Mouse (Mus musculus): ENCODE measurements at regions not wholly inside any gene's neighbourhood (a gene's known extent, or its start where the extent isn't known, plus 50 kb on each side); places are given as distances from the start of the nearest gene placed in this dataset.
A peak's percentile ranks its signal among the peaks of the same experiment; 100 is the strongest.

DNA sequence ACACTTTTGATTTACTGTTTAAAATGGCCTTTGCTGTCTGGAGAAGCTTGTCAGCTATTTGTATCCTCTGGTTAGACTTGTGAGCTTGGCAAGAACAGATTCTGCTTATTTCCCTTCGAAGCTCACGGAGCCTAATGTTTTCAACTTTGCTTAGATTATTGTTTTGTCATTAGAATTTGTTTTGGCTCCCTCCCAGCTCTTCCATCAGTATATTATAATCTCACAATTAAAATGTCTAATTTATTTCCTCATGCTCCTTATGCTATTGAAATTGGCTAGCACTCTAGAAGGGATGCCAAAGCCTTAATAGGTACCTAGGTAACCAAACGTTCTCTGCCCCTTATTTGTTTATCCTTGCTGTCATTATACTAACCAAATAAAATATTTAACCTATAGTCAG, 171.9 kb downstream of the Irx2 start:
- DNase-seq = no peak
- intact Hi-C loops (cut with DNase I) = no loop called here

DNA sequence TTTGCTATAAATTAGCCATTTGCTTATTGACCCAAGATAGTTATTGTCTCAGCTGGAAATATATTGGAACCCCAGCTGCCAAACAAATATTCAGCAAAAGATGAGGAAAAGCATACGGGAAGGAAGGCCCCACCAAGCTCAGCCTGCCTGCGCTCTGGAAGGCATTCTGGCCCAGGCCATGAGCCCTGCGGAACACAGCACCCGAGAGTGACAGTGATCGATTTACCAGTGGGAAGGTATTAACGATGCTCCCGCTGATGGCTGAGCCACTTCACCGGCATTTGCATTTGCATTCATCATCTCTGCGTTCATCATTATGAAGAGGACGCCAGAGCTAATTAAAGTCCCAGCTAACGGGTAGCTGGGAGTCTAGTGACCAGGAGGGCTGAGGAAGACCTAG, 174.8 kb downstream of the Irx2 start:
- no peak for DNase-seq
- intact Hi-C loops (cut with DNase I) = no loop called here

DNA sequence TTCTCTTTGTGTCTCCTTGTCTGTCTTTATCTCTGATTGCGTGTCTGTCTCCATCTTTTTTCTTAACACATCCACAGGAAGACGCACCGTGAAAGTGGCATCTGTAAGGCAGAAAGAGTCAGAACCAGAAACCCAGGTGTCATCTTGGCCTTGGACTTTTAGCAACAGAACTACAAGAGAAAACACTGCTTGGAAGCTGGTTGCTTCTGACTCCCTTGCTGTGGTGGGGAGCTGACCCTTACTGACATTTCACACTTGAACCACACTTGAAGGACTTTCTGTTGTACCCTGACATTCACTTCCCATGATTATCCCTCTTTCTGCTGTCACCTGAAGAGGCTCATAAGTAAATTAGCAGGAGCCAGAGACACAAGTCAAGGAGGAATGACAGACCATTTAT, 180.6 kb downstream of the Irx2 start:
- DNase-seq = no peak
- intact Hi-C loops (cut with DNase I) = no loop called here

DNA sequence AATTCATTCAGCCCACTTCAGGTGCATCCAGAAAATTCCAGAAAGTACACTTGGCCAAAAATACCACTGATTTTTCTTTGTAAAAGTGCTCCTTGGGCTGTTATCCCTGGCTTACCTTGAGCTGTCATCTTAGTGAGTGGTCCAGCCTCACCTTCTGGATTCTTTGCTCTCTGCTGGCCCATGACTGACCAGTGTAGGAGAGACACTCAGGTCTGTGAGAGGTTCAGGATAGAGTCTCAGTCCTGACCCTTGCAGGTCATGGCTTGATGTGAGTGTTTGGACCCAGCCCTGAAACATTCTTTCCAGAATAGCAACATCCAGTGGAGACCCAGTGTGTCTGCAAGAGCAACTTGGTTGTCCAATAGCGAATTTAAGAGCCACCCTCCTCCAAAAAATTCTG, 182.0 kb downstream of the Irx2 start:
- intact Hi-C loops (cut with DNase I) = no loop called here

DNA sequence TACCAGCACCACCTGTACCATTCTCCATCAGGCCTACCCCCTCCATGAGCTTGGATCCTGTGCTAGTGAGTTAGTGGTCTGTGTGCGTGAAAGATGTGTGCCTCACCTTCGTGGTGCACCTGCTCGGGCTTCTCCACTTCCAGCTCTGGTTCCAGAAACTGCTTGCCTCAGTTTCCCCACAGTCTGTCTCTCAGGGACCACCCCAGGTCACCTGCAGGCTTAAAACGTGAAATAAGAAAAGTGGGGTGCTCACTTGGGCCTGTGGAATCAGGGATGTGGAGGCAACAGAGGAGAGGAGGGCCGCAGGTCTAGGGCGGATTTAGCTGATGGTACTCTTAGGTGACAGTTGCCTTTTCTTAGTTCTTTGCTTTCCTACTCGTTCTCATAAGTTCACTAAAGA, 186.0 kb downstream of the Irx2 start:
- no peak for DNase-seq
- intact Hi-C loops (cut with DNase I) = no loop called here

More for the DNA sequence above, 182.0 kb downstream of the Irx2 start:
- DNase-seq = no peak

DNA sequence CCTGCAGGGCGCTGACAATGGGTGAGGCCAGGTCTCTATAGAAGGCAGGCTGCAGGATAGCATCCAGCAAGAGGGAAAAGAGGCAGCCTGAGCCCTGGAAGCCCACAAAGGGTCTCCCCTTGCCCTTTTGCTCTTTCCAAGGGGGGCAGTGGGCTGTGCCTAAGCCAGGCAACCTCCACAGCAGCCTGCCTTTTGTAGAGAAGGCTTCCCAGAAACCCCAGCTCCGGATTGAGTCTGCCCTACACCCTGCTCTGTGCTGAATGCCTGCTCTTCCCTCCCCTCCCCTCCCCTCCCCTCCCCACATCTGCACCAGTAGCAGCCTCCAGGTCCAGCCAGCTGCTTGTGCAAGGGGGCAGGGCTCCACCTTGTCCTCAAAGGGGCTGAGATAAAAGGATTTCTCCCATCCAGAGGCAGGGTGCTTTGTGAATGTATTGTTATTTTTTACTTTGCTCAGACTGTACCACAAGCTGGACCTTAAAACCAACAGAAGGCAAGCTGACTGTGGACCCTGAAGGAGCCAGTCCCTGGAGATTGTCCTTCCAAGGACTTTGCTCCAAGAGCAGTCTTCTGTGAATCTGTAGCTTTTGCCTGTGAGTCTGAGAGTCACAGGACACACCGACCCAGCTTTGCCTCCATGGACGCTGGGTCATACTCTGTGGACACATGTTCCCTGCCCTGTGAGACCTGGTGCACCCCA, 186.8 kb downstream of the Irx2 start:
- intact Hi-C loops (cut with DNase I) = no loop called here
- DNase-seq = no peak

DNA sequence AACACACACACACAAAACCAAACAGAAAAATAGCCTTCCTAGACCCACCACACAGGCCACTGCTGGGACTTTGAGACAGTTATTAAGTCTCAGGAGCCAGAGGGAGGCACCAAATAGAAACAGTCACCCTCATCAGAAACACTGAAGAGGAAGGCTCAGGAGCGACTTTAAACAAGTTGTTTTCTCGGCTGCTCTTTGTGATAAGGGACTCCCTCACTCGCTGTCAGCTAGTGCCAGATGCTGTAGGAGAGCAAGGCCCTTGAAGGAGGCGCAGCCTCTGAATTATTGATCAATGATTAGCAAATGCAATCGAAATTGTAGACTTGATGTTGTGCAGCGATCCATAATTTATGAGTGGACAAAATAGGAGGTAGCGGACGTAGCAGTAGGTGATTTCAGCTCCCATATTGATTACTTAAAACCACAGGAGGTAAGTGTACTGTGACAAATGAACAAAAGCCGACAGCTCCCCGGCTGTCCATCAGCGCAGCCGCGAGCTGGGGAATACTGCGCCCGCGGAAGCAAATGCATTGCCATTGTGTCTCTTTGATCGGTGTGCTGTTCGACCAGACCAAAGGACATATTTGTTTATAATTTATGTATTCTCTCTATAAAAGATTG, 187.4 kb downstream of the Irx2 start:
- intact Hi-C loops (cut with DNase I) = no loop called here
- no peak for DNase-seq

DNA sequence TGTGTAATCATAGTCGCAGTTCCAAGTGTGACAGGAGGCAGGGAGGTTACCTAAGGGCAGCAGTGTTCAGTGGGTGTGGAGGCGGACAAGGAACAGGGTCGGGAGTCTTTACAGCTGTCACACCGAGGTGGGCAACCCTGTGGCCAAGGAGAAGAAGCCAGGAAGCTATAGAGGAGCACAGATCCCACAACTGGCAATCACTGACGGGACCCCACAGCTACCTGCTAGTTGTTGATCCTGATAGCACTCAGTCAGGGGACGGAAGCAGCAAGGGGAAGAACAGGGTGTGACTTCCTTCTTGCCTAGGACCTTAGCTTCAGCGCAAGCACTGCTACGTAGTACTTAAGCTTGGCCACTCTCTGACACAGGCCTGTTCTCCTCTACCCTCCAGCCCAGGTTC, 188.2 kb downstream of the Irx2 start:
- no peak for DNase-seq
- intact Hi-C loops (cut with DNase I) = no loop called here

DNA sequence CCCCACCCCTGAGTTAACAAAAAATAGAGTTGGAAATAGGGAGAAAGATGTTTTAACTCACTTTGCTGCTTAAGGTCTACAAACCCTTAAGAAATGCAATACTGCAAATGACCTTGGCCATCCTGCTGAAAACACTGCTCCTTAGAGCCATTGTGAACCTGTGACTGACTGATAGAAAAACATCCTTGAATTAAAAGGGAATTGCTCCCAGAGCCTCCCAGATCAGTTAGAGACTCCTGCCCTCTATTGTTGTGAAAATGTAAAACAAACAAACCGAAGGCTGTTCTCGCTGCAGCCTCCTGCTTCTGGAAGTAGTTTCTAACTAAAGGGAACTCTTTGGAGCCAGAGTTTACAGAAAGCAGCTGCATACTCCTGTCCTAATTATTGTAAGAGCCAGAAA, 188.9 kb downstream of the Irx2 start:
- no peak for DNase-seq
- intact Hi-C loops (cut with DNase I) = no loop called here

DNA sequence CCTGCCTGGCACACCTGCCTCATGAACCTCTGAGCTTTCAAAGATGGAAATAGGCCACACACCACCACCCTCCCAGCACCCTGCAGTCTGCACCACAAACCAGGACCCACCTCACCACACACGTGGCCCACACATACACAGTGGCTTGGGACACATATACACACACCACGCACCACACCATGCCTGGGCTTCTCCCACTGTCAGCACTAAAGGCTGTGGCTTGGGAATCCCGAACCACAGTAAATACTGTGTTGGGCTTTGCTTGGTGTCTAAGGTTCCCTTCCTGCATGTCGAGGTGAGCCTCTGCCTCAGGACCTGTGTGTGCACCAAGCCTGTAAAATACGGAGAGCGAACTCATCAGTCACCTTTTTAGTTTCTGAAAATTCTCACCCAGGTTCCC, 189.3 kb downstream of the Irx2 start:
- intact Hi-C loops (cut with DNase I) = no loop called here
- no peak for DNase-seq

DNA sequence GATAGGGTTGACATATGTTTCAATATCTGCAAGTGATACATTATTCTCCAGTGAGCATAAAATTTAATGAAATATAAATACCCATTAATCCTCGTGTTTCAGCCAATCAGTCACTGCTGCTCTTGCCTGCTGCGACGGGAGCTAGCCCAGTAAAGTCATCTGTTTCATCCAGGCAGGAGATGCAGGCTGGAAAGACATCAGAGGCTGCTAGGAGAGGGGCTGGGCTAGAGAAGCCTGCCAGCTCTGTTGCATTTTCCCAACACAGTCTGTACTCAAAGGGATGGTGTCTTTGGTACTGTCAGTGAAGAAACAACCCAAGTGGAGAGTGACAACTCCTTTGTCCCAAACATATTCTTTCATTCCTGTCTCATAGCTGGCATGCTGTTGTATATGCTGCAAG, 198.0 kb downstream of the Irx2 start:
- no peak for DNase-seq
- intact Hi-C loops (cut with DNase I) = no loop called here

DNA sequence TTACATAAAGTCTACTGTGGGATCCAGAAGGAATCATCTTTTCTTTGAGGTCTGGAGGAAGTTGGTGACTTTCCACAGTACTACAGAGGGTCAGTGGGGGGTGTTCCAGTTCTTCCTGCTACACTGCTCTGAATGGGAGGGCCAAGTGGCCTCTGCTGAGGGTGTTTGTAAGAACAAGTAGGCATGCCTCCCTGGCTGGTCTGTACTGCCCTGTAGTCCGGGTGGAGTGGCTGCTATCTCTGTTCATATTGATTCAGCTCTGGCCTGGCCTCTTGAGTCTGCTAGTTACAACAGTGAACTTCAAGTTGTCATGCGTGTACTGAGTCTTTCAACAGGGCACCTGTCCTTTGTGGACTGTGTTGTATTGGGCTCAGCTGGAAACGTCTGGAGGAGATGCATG, 200.7 kb downstream of the Irx2 start:
- DNase-seq = no peak
- intact Hi-C loops (cut with DNase I) = no loop called here

DNA sequence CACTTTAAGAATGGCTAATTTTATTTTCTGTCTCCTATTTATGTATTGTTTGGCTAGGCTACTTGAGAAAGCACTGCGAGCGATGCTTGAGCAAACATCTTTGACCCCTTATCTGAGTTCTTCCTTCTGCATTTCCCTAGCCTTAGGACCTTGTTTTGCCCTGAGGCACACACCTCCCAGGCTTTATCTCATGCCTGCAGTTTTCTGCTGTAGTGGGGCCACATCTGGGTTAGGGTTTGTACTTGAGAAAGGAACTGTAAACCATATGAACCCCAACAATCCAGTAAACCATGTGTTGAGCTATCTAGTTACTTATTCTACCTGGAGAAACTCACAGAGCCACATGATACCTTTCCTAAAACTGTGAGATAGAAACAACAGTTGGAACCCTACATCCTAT, 204.7 kb downstream of the Irx2 start:
- intact Hi-C loops (cut with DNase I) = no loop called here
- no peak for DNase-seq

DNA sequence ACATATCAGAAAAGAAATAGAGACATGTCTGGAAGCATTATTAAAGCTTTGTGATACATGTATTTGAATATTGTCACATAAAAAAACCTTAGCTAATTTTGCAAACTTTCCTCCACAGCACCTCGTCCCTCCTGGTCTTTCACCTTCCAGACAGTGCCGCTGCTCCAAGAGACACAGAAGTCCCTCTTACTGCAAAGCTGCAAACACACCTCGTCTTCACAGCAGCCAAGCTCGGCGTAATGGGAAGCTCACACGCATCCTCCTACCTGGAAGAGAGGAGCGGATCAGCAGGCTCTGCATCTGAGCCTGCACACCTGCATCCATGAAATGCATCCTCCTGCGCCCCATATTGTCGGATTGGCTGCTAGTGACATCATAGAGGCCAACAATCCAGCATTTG, 208.4 kb downstream of the Irx2 start:
- intact Hi-C loops (cut with DNase I) = no loop called here
- no peak for DNase-seq

DNA sequence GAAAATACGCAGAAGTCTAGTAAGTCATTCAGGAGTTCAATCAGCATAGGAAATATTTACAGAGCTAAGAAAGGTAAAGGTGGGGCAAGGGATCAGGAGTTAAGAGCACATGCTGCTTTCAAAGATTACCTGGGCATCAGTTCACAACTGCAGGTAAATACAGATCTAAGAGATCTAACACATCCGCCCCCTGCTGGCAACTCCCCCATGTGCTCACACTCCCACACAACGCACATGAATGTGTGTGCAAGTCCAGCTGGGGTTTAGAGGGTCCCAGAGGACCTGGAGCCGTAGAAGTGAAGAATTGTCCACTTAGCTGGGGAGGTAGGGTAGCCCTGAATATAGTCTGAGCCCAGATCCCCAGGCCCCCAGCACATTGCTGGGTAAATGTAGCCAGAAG, 219.5 kb downstream of the Irx2 start:
- no peak for DNase-seq
- intact Hi-C loops (cut with DNase I) = no loop called here

DNA sequence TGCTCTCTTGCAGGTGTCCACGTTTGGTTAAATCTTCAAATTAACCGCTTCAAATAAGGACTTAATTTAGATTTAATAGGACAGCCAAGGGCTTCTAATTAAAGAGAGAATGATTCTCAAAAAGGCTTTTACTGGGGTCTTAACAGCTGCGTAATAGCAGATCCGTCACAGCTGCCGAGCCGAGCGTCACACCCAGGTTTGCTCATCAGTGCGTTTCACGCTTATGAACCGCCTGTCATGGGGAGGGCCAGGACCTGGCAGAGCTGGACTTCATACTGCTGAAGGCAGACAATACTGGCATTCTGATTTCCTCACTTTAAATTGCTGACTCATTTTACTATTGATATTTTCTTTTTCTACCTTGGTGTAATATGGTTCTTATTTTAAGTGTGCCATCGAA, 221.2 kb downstream of the Irx2 start:
- intact Hi-C loops (cut with DNase I) = no loop called here

DNA sequence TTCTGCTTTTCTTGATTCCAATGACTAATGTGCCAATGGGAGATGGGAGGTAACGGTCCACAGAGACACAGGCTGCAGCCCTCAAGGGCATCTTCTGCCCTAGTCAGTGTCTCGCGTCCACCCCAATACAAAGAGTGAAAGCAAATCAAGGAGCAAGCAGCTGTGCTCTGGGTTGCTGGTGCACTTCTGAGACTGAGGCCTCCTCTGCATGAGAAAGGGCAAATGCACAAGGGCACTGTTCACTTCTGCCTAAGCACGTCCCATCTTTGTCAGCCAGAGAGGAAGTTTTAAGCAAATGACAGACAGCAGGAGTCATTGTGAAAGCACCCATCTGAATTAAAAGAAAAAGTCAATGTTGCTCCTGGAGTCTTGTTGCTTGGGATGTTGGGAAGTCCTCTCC, 224.3 kb downstream of the Irx2 start:
- DNase-seq = no peak
- intact Hi-C loops (cut with DNase I) = no loop called here

More for the DNA sequence above, 221.2 kb downstream of the Irx2 start:
- DNase-seq = no peak

DNA sequence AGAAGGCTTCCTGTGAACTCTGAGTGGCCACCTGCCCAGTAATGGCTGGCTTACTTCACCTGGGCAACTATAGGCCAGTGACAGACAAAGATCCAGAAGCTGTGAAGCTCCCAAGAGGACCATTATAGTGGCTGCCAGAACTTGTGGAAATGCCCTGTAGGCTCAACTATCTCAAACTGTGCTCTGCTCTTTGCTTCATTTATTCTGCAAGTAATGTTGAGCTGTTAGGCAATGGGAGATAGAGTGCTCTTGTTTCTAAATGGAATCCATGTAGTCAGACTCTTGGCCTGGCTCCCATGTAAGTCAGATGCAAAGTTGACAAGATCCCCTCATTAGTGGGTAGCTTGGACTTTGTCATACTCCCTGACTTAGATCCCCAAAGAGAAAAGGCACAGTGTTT, 247.3 kb downstream of the Irx2 start:
- intact Hi-C loops (cut with DNase I) = no loop called here
- no peak for DNase-seq

DNA sequence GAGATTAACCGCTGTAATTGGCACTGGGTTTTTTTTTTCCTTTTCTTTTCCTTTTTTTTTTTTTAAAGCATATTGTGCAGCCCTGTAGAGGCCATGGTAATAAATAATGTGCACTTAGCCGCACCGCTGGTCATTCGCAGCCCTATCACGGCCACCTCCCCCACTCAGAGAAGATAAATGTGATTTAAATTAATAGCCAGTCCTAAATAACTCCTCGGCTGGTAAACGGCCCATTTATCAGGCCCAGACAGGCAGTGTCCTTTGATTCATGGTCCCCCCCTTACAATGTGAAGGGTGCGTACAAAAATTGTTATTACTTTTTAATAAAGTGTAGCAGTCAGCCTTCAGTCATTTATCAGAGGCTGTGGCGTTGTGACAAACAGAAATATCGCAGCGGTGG, 266.4 kb downstream of the Irx2 start:
- no peak for DNase-seq
- intact Hi-C loops (cut with DNase I) = no loop called here

DNA sequence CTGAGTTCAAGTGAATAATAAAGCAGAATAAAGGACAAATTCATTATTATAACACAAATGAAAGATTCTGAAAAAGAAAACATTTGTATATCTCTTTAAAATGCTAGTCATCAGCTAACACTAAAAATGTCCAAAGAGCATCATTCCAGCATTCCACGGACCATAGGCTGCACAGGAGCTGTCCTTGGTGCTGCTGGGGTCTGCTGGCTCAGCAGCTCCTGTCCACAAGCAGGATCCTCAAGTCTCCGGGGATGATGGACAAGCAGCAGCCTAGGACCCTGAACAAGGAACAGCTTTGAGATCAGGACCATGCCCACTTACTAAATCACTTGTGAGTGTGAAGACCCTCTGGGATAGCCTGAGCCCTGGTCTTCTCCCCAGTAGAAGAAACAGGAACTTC, 274.0 kb downstream of the Irx2 start:
- intact Hi-C loops (cut with DNase I) = no loop called here
- peak in 1 of 2 experiments; percentile 21 for DNase-seq

DNA sequence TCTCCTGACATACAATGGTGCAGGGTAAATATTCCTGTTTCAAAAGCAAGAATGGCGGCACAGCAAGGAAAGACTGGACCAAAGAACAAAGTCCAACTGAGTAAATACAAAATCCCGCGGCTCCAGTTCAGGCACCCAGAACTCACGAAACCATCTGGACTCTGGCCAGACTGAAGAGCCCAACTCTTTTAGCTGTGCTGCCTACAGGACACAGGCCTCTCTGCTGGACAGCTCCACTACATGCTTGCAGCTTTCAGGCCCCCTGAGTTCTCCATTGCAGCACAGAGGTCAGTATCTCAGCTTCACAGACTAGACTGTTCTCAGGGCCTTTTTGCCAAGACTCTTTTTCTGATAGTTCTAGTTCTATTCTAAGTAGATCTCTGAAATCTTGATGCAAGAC, 290.3 kb downstream of the Irx2 start:
- no peak for DNase-seq
- intact Hi-C loops (cut with DNase I) = no loop called here

DNA sequence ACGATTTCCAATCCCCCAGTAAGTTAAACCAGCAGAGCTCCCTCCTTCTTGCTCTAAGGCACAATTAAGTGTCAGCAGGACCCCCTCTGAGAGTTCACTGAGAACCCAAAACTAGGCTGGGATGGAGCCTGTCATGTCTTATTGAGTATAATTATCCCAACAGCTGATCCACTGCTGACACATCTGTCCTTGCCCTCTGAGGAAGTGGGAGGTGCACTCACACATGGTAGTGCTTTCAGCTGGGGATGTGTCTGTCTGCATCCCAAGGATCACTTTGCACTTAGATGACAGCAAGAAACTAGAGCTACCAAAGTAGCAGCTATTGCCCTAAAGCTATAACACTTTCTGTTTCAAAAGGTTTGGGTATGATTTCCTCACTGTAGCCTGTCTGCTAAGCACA, 291.7 kb downstream of the Irx2 start:
- no peak for DNase-seq
- intact Hi-C loops (cut with DNase I) = no loop called here
